Mouse (Mus musculus) spleen, adult 2 months (tissue): ENCODE measurements around the gene Adamts9. TPM values are rescaled to one million over a fixed set of nuclear protein-coding genes. Genes with fewer than 3 reads are reported as not detected.

Experiments
- DNase-seq, 2 experiments: peaks; one replicate each; pipeline versions ENCODE4 v3.0.0 to v3.0.0-alpha.2; 2012 to 2021; ENCODE audit warnings: low spot score in 2 of 2, low read depth in 1 of 2
- H3K27ac ChIP-seq: fragments of 200-500 bp; 2 replicates; pipeline ENCODE4 v1.5.1; 2012; ENCODE audit warnings: low read length, inconsistent platforms; ENCODE audit not compliant: insufficient read depth
- H3K27me3 ChIP-seq: fragments of 200-500 bp; 2 replicates; pipeline ENCODE4 v1.6.1; 2012; ENCODE audit warnings: mild to moderate bottlenecking, moderate library complexity, low read length, inconsistent platforms; ENCODE audit not compliant: control insufficient read depth, insufficient read depth
- H3K36me3 ChIP-seq: fragments of 200-500 bp; 2 replicates; pipeline ENCODE4 v1.6.1; 2012; ENCODE audit warnings: mild to moderate bottlenecking, low read length, inconsistent platforms; ENCODE audit not compliant: control insufficient read depth, insufficient read depth
- H3K4me1 ChIP-seq: fragments of 200-500 bp; 2 replicates; pipeline ENCODE4 v1.6.1; 2011; ENCODE audit warnings: inconsistent platforms; ENCODE audit not compliant: control insufficient read depth, insufficient read depth, insufficient read length
- H3K4me3 ChIP-seq: fragments of 200-500 bp; 2 replicates; pipeline ENCODE4 v1.5.1; 2011; ENCODE audit warnings: mild to moderate bottlenecking, inconsistent platforms; ENCODE audit not compliant: insufficient read depth, insufficient read length; ENCODE audit errors: extremely low read depth
- CTCF ChIP-seq: fragments of 200-500 bp; IDR thresholded peaks from 2 replicates; pipeline ENCODE4 v1.5.1; 2011; ENCODE audit warnings: mild to moderate bottlenecking, inconsistent platforms; ENCODE audit not compliant: insufficient read depth, insufficient read length, insufficient replicate concordance; ENCODE audit errors: extremely low read depth
- POLR2A ChIP-seq: fragments of 200-500 bp; IDR thresholded peaks from 2 replicates; pipeline ENCODE4 v1.6.1; 2011; ENCODE audit warnings: low read depth, low read length, inconsistent platforms
- WGBS: fragments of 180-500 bp; shearing (Covaris S2); methylation state at CpG from one replicate; pipeline ENCODE4 v1.1.7; 2018; 5-methylcytosine and 5-hydroxymethylcytosine counted together
- polyA plus RNA-seq: library from polyadenylated mRNA; depleted of rRNA; stranded (reverse); fragments of >200 nt; gene quantifications from 2 replicates; pipeline ENCODE4 v1.2.3, GENCODE M21; 2012

The Adamts9 gene
- polyA plus RNA-seq, 1 experiment: 1.5 TPM

DNA sequence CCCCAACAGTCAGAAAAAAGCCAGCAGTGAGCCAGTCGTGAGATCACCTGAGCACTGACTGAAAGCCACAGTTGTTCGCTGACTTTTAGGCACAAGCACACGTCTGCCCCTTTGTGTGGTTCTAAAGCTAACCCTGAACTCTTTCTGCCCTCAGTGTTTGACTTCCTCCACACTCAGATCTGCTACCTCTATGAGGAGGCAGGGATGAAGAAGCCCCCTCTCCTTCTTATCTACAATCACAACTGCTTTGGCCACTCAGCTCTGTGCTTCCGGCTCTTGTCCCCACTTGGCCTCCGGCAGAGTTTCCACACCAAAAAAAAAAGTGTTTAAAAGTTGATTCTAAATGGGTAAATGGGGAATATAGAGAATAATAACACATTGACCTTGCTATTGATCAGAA is 67.2 kb downstream of the Adamts9 start:
- no peak for DNase-seq
- H3K27me3 ChIP-seq: no peaks in the 10 kb centered on the region
- H3K4me1 ChIP-seq: no peaks in the 10 kb centered on the region
- no peaks in the 10 kb centered on the region for H3K36me3 ChIP-seq
- TF ChIP-seq CTCF (no peak), POLR2A (no peak)
- no peak overlapping the region for H3K4me3 ChIP-seq
- H3K27ac ChIP-seq: no peak overlapping the region
- 34% methylated on average over 5 of the region's 5 CpGs for WGBS

DNA sequence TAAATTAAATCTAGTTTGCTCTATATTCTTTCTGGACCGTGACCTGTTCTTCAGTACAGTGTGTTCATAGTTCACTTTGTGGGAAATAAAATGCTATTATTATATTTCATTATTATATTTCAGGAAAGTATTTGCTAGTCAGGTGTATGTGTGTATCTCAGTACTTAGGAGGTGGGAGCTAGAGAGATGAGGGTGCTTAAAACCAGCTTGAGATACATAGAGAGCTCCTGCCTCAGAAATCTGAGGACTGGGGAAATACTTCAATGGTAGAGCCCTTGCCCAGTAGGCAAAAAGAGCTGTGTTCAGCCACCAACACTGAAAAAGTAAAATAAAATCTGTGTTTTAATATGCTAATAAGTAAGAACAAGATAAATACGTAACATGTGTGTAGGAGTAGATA is 68.0 kb downstream of the Adamts9 start:
- 82% methylated on average over 2 of the region's 2 CpGs for WGBS
- no peaks in the 10 kb centered on the region for H3K4me1 ChIP-seq
- DNase-seq: no peak
- H3K27ac ChIP-seq: no peak overlapping the region
- TF ChIP-seq POLR2A: no peak
- TF ChIP-seq CTCF: no peak
- no peak overlapping the region for H3K4me3 ChIP-seq
- H3K36me3 ChIP-seq: no peaks in the 10 kb centered on the region
- H3K27me3 ChIP-seq: no peaks in the 10 kb centered on the region

DNA sequence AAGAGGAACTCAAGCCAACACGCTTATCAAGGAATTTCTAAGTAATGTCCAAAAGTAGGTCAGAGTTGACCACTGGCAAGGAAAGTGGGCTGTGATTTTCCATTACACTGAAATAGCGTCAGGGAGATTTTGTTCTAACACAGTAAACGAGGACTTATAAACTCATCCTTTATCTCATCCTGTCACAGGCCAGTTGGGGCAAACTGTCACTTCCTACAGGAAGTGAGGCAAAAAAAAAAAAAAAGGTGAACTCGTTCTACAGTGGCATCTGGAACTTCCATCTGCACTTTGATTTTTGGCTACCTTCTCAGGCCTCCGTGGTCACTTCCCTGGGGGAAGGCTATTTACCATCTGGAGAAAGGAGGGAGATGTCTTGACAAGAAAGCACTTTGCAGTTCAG is 68.4 kb downstream of the Adamts9 start:
- Histone ChIP-seq H3K27me3 (no peaks in the 10 kb centered on the region), H3K27ac (no peak overlapping the region), H3K4me1 (no peaks in the 10 kb centered on the region), H3K36me3 (no peaks in the 10 kb centered on the region), H3K4me3 (no peak overlapping the region)
- 5% methylated on average over 5 of the region's 5 CpGs for WGBS
- TF ChIP-seq POLR2A (no peak), CTCF (no peak)
- DNase-seq: no peak

DNA sequence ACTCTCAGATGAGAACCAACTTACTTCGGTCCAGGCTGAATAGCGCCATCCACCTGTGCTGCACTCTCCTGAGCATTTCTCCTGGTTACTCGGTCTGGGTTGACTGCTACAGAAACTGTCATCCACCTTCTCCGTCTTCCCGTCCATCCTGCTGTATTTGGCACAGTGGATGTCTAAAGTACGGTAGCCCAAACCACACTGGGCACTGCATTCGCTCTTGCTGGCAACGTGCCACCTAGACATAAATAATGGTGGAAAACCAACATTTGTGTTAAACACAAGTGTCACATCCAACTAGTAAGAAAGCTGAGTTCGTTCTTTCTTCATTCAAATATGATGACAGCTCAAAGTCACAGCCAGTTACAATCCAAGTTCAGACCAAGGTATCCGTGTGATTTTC is 70.5 kb downstream of the Adamts9 start:
- H3K4me1 ChIP-seq: no peaks in the 10 kb centered on the region
- H3K36me3 ChIP-seq: no peaks in the 10 kb centered on the region
- no peak overlapping the region for H3K4me3 ChIP-seq
- no peak for DNase-seq
- no peak for TF ChIP-seq POLR2A
- no peak for TF ChIP-seq CTCF
- no peak overlapping the region for H3K27ac ChIP-seq
- no peaks in the 10 kb centered on the region for H3K27me3 ChIP-seq
- WGBS: 77% methylated on average over 10 of the region's 10 CpGs

GRCm38 (mm10) chr6:92871813-92872212 is 71.5 kb downstream of the Adamts9 start:
- DNase-seq: no peak
- Histone ChIP-seq H3K27ac (no peak overlapping the region), H3K4me3 (no peak overlapping the region), H3K4me1 (no peaks in the 10 kb centered on the region), H3K36me3 (no peaks in the 10 kb centered on the region), H3K27me3 (no peaks in the 10 kb centered on the region)
- no peak for TF ChIP-seq POLR2A
- no peak for TF ChIP-seq CTCF
- WGBS: 80% methylated on average over 4 of the region's 4 CpGs

DNA sequence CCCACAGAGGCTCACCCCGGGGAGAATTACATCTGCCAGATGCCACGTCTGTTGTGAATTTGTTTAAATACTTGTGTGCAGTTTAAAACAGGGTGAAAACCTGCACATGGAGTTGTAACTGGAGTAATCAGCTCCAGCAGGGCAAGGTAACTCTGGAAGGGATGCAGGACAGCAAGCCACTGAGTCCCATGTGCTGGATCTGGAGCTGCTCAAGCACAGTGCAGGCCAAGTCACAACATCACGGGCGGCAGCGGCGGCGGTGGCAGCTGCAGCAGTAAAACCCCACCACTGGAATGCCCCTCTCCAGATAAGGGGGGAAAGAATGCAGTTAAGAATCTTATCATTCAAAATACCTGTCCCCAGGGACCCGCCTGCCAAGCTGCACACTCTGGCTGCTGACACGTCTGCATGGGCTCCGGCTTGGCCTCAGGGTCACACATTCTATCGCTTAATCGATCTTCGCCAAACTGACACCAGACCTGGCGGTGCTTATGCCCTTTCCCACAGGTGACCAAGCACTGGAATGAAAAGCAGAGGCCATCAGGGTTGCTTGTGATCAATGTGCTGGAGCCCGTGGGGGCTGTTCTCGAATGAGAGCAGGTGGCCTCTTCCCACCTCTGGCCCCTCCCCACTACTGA is 73.6 kb downstream of the Adamts9 start:
- WGBS: 88% methylated on average over 16 of the region's 16 CpGs
- Histone ChIP-seq H3K4me1 (no peaks in the 10 kb centered on the region), H3K4me3 (no peak overlapping the region), H3K27me3 (no peaks in the 10 kb centered on the region), H3K36me3 (no peaks in the 10 kb centered on the region), H3K27ac (peak overlapping the region; percentile 12; the same call in 1 of the 2 replicates)
- no peak for DNase-seq
- TF ChIP-seq CTCF (no peak), POLR2A (no peak)

GRCm38 (mm10) chr6:92869089-92869581 is 74.2 kb downstream of the Adamts9 start, which contains the start of gene Gm15737:
Gm15737 (plus strand) TSS chr6:92869357.
- no peak for DNase-seq
- Histone ChIP-seq H3K27me3 (no peaks in the 10 kb centered on the region), H3K27ac (peak within 1 kb of the TSS; percentile 12; the same call in 1 of the 2 replicates), H3K36me3 (no peaks in the 10 kb centered on the region), H3K4me3 (no peak within 1 kb of the TSS), H3K4me1 (no peaks in the 10 kb centered on the region)
- TF ChIP-seq POLR2A (no peak), CTCF (no peak)
- 88% methylated on average over 4 of the region's 4 CpGs for WGBS
